Mouse (Mus musculus) heart, adult 11 months (tissue): ENCODE measurements around the gene Parp16.
"Not testable (repeated sequence)": the region's sequence is repeated elsewhere in the genome, so short reads cannot be mapped to it uniquely, and the experiment has no call there.

ENCODE experiments used
- DNase-seq: peaks from one replicate; pipeline ENCODE4 v3.0.0; 2022

The Parp16 gene

DNA sequence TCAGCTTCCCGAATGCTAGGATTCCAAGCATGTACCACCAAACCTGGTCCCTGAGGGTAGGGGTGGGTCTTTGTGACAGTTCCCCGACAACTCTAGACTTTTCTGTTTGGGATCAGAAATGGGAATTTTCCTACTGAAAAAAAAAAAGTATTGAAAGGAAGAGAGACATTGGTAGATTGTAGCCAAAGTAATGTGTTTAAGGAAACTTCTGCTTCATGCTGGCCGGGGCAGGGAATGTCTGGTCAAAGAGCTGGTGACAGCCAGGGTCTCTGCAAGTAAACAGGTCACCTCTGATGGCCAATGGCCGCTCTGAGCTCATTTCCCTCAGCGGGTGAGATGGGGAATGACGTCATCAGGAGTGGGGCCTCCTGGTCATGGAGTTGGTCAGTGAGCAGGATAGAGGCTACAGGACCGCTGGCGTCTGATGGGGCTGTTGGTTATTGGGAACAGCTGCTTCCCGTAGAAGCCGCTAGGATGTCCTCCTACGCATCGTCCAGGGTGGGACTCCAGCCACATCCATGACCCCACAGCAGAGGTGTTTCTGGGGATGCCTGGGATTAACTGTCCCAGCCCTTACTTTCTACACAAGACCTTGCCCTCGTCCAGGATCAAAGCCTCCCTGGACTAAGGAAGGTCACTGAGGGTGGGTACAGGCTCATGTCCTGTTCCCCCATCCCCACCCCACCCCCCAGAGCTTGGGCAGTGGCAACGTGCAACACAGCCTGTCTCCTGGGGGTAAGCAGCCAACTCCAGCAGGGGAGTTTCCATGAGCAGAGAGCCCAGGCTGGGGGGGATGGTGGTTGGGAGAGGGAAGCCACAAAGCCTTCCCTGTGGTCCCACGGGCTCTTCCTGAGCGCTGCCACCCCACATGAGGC, 52.6 kb downstream of the Parp16 start:
- DNase-seq, result peak; percentile 97

- DNase-seq, result peak; percentile 96
These were observed 53.2 kb downstream of the Parp16 start for GRCm38 (mm10) chr9:65248377-65248690.

- no peak for DNase-seq
These were observed 56.9 kb downstream of the Parp16 start for GRCm38 (mm10) chr9:65252026-65252425.

DNA sequence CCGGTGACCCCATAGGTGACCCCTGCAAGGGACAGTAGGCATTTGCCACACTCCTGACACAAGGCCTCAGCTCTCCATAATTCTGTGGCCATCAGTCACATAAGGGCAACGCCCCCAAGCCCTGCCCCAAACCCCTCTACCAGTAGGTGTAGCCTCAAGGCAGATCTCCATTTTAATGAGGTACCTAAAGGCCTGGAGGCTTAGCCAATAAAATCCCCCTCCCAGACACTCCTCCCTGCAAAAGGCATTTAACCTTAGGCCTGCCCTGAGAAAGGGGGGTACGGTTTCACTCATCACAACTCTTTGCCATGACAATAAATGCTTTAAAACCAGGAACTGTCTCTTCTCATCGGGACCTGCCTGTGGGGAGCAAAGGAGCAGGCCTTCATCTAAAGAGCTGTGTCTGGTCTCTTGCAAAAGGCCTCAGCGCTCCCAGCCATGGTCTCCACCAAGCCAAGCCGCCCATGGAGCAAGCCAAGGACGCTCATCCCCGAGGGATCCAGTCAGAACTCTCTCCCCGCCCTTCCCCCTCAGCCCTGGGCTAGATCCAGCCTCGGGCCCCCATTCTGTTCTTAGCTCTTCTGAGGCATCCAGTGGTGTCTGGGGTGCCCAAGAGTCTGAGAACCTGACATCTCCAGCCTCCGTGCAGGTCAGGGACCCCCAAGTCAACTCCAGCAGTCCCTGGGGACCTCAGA, 60.9 kb downstream of the Parp16 start:
- peak; percentile 90 for DNase-seq

DNA sequence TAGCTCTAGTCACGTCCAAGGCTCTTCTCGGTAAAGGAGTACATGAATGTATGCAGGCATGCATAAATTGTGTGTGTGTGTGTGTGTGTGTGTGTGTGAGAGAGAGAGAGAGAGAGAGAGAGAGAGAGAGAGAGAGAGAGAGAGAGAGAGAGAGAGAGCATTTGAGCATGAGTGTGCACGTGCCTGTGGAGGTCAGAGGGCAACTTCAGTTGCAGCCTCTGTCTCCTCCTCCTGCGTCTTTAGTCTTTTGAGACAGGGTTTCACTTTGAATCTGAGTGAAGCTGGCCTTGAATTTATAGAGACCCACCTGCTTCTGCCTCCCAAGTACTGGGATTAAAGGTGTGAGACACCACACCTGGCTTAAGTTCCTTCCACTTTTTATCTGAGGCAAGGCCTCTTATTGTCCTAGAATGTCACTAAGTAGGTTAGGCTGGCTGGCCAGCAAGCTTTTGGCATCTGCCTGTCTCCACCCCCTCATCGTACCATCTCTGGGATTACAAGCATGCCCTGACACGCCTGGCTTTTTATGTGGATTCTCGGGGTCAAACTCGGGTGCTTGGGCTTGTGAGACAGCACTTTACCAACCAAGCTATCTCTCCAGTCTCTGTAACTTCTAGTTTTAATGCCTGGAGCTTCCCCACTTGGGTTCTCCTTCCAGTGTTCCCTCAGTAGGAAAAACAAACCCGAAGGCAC, 62.2 kb downstream of the Parp16 start:
- DNase-seq, result no peak

GRCm38 (mm10) chr9:65259366-65259765, 64.2 kb downstream of the Parp16 start:
- peak; percentile 90 for DNase-seq

GRCm38 (mm10) chr9:65261591-65262230, 66.6 kb downstream of the Parp16 start:
- peak; percentile 97 for DNase-seq

- peak; percentile 93 for DNase-seq
These were observed 67.5 kb downstream of the Parp16 start for GRCm38 (mm10) chr9:65262641-65263120.

GRCm38 (mm10) chr9:65264959-65265358, 69.8 kb downstream of the Parp16 start, which contains the start of gene Cilp:
Cilp (plus strand) TSS chr9:65265180.
- peak; percentile 89 for DNase-seq

DNA sequence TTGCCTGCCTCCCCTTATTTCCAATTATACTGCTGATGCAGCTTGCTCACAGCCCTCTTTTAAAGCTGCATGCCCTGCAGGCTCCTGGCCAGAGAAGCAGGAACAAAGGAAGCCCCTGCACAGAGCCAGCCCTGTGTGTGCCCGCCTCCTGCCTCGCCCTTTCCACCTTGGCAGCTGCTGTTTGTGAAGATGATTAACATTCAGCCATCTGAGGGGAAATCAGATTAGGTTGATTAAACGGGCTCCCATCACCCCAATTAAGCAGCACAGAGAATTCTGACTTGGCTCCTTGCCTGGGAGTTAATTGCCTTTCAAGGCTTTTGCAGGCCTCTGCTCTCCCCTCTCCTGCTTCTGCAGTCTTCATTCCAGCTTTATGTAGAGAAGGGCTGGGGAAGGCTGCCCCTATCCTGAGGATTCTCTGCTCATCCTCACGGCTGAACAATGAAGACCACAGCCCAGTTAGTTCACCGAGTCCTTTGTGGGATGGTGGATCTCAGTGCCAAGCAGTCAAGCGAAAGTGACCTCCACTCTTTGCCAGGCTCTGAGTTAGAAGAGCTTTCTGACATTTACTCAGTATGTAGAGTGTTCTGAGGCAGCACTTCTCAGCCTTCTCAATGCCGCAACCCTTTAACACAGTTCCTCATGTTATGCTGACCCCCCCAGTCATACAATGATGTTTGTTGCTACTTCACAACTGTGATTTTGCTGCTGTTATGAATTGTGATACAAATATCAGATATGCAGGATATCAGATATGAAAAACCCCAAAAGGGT, 72.8 kb downstream of the Parp16 start:
- no peak for DNase-seq

DNA sequence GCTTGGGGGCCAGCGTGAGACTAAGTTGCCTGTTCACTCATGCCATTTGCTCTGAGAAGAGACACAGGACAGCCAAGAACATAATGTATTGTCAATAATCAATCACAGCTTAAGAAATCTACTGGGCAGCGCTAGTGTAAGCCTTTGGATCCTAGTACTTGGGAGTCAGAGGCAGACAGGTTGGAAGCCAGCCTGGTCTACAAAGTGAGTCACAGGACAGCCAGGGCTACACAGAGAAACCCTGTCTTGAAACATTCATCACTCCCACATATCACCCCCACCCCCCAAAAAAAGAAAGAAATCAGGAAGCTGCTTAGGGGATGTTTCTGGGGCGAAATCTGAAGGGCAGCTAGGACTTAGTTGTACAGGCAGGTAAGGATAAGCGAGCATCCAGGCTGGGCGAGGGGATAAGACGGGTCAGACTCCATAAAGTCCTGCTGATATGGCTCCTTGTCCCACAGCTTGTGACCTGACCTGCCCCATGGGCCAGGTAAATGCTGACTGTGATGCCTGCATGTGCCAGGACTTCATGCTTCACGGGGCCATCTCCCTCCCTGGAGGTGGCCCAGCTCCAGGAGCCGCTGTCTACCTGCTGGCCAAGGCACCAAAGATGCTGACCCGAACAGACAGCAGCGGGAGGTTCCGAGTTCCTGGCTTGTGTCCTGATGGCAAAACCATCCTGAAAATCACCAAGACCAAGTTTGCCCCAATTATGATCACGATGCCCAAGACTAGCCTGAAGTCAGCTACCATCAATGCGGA, 78.1 kb downstream of the Parp16 start:
- DNase-seq, result peak; percentile 72

DNA sequence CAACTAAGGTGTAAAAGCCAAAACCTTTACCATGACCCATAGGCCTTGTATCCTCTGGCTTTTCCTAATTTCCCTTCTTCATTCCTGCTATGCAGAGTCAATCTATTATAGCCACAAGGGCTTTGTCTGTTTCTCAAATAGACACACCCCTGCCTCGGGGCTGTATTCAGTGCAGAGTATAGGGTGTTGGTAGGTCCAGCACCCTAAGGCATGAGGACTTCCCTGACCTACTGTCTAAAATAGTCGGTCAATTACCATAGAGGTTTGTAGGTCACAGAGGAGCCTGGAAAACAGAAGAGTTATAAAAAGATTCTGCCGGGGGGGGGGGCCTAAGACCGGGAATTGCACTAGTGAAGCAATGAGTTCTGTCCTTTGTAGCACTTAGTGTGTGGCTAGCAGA, 78.7 kb downstream of the Parp16 start:
- DNase-seq, result peak; percentile 64

DNA sequence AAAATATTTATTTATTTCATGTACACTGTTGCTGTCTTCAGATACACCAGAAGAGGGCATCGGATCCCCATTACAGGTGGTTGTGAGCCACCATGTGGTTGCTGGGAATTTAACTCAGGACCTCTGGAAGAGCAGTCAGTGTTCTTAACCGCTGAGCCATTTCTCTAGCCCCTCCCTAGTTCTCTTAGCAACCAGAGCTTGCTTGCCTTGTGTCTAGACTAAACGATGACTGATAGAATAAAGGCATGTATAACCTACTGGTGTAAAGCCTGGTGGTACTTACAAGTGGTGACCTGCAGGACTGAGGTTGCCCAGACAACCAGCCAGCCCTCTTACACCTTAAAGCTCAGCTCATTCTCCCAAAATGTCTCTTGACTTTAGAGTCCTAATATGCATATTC, 79.7 kb downstream of the Parp16 start:
- DNase-seq, result not testable (repeated sequence)

DNA sequence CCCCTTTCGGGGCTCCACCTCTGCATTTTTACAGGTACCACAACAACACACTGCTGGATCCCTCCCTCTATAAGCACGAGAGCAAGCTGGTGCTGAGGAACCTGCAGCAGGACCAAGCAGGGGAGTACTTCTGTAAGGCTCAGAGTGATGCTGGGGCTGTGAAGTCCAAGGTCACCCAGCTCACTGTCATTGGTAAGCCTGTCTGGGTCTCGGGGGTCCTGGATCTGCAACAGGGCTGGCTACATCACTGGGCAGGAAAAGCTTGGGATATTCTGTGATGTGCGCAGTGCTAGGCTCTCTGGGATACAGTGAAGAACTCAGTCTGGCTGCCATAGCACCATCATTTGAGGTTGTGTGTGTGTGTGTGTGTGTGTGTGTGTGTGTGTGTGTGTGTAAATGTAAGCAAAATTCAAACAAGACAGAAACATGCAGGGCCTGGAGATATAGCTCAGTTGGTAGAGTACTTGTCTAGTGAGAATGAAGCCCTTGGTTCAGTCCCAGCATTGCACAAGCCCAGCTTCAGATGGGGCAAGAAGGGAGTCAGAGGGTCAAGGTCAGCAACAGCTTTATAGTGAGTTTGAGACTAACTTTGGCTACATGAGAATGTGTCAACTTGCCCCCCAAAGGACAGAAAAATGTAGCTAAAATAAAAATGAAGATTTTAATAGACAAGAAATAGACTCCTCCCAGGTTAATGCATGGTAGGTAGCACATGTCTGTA, 80.8 kb downstream of the Parp16 start:
- peak; percentile 79 for DNase-seq

DNA sequence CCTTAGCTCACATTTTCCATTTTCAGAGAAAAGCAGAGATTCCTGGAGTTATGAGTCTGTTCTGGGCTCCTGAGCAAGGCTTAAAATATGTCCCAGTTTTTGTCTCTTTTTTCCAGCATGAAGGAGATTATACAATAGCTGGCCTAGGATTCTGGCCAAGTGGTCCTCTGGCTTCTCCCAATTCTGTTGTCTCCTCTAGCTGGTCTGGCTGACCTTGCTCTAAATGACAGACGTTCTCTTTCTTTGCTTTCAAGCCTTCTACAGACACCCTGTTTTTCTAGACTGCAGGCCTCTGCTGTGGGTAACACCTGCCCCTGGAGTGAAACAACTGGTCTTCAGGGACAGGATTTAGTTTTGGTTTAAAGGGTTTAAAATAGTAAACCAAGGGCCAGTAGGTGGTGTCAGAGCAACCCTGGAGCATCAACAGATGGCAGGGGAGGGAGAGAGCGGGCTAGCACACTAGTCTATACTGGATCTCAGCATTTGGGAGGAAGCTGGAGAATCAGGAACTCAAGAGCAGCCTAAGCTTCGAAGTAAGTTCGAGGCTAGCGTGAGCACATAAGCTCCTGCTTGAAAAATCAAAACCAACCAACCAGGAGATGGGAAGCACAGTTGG, 86.5 kb downstream of the Parp16 start:
- DNase-seq, result peak; percentile 94

- peak; percentile 90 for DNase-seq
These were observed 88.1 kb downstream of the Parp16 start for GRCm38 (mm10) chr9:65283301-65283700.

- not testable (repeated sequence) for DNase-seq
These were observed 93.1 kb downstream of the Parp16 start for GRCm38 (mm10) chr9:65288252-65288651.
